9 mouse cellular contexts compared by ENCODE assay signal in genomic region chr10:23116786-23117410, GRCm38 (mm10).
A peak's percentile ranks its signal among the peaks of the same experiment; 100 is the strongest.
DNase-seq lines count a peak whose midpoint lies in the region; ATAC-seq and TF ChIP-seq lines count a peak whose summit lies in the region.
"Had no signal": no experiment of that assay in that cellular context is flagged by ENCODE, and none has a peak within 500 bp of the region (broad histone marks: within the 10 kb centered on the region; RNA-seq: fewer than 3 reads in every experiment).

No protein-coding gene starts in this region.

- H3K27ac ChIP-seq in CH12.LX (ENCODE audit: insufficient read depth, low read depth) = no peak overlapping the region
- no peak overlapping the region for H3K27ac ChIP-seq in embryonic facial prominence, embryonic 10.5 days (replicated peaks)
- H3K27ac ChIP-seq in liver, embryonic 15.5 days (replicated peaks) = no peak overlapping the region
- H3K27ac ChIP-seq: heart, embryonic 15.5 days had no signal

- in situ Hi-C loops in CH12.LX (cut with MboI; ENCODE audit: low pct_ligation_motif_present, low pct_unique_long_range_greater_than_20kb, low sequenced_read_pairs) = no loop called here

- no peak overlapping the region for H3K9ac ChIP-seq in CH12.LX (ENCODE audit: insufficient read depth, low read depth)
- H3K9ac ChIP-seq in liver, embryonic 15.5 days = no peak overlapping the region
- H3K9ac ChIP-seq: heart, embryonic 15.5 days had no signal

- peak; percentile 81 to 90 for TF ChIP-seq CTCF in CH12.LX (conservative IDR thresholded peaks at IDR 0.05 in 1 of 2, IDR thresholded peaks at IDR 0.05 in 1 of 2; ENCODE audit: low read depth in 2 of 2, low read length in 2 of 2)

- no peaks in the 10 kb centered on the region for H3K79me2 ChIP-seq in CH12.LX (replicated peaks; ENCODE audit: control insufficient read depth, extremely low read depth, insufficient read depth, poor library complexity, severe bottlenecking)

- no peak overlapping the region for H3K4me2 ChIP-seq in CH12.LX (ENCODE audit: insufficient read depth, low read depth, poor library complexity, severe bottlenecking)
- peak overlapping the region; percentile 54 for H3K4me2 ChIP-seq in liver, embryonic 15.5 days
- H3K4me2 ChIP-seq: heart, embryonic 15.5 days had no signal

- no peak overlapping the region for H3K4me3 ChIP-seq in CH12.LX (replicated peaks in 1 of 3; ENCODE audit: low read depth in 2 of 3, low read length in 2 of 3, poor library complexity in 1 of 3)
- no peak overlapping the region for H3K4me3 ChIP-seq in embryonic facial prominence, embryonic 10.5 days
- no peak overlapping the region; the same call in 1 of the 2 replicates for H3K4me3 ChIP-seq in liver, embryonic 15.5 days (replicated peaks)
- H3K4me3 ChIP-seq: heart, embryonic 15.5 days had no signal

- ATAC-seq in granulocyte monocyte progenitor cell, adult 5-6 weeks (replicated peaks; ENCODE audit: poor library complexity, severe bottlenecking) = peak; percentile 70
- peak; percentile 40; the same call in 1 of the 2 replicates for ATAC-seq in liver, embryonic 15.5 days (ENCODE audit: insufficient read depth)

- peak; percentile 90 for TF ChIP-seq RAD21 in CH12.LX (IDR thresholded peaks at IDR 0.05; ENCODE audit: low read depth, low read length)

- TF ChIP-seq POLR2A in CH12.LX (IDR thresholded peaks at IDR 0.05; ENCODE audit: low read depth, low read length) = no peak

- dilution Hi-C loops in CH12.LX (cut with MboI; ENCODE audit: extremely low pct_ligation_motif_present, extremely low pct_unique_long_range_greater_than_20kb, low sequenced_read_pairs) = no loop called here

- DNase-seq in CH12.LX (ENCODE audit: extremely low read depth) = peak; percentile 70
- peak; percentile 77 for DNase-seq in adrenal gland, postnatal 36 days
- DNase-seq in embryonic facial prominence, embryonic 10.5 days (ENCODE audit: low spot score) = peak; percentile 82
- DNase-seq in layer of hippocampus, adult 11-12 months (ENCODE audit: low spot score) = peak; percentile 83
- DNase-seq in ovary, postnatal 10 days (ENCODE audit: low spot score) = peak; percentile 42
- peak; percentile 13 to 23 for DNase-seq in thymus, postnatal 36 days

- H3K36me3 ChIP-seq in CH12.LX (replicated peaks in 1 of 2; ENCODE audit: control insufficient read depth in 1 of 2, insufficient read depth in 1 of 2, low read length in 1 of 2) = no peaks in the 10 kb centered on the region
- no peaks in the 10 kb centered on the region; the same call in 1 of the 2 replicates for H3K36me3 ChIP-seq in embryonic facial prominence, embryonic 10.5 days (replicated peaks)
- no peaks in the 10 kb centered on the region for H3K36me3 ChIP-seq in liver, embryonic 15.5 days (replicated peaks)
- H3K36me3 ChIP-seq: heart, embryonic 15.5 days had no signal

- no peaks in the 10 kb centered on the region for H3K4me1 ChIP-seq in CH12.LX (ENCODE audit: control insufficient read depth in 1 of 2, insufficient read depth in 2 of 2)
- peaks cover 13% of the 10 kb centered on the region for H3K4me1 ChIP-seq in embryonic facial prominence, embryonic 10.5 days
- H3K4me1 ChIP-seq in liver, embryonic 15.5 days (replicated peaks) = peaks cover 9% of the 10 kb centered on the region; the same call in 1 of the 2 replicates
- H3K4me1 ChIP-seq: heart, embryonic 15.5 days had no signal

- WGBS in embryonic facial prominence, embryonic 10.5 days = 29% methylated on average over 10 of the region's 10 CpGs
- whole genome bisulfite sequencing in liver, embryonic 15.5 days (ENCODE audit: insufficient replicate concordance) = 40% methylated on average over 10 of the region's 10 CpGs

- H3K9me3 ChIP-seq in CH12.LX (replicated peaks; ENCODE audit: low read length) = no peaks in the 10 kb centered on the region
- no peaks in the 10 kb centered on the region for H3K9me3 ChIP-seq in embryonic facial prominence, embryonic 10.5 days
- H3K9me3 ChIP-seq in liver, embryonic 15.5 days (replicated peaks) = no peaks in the 10 kb centered on the region
- H3K9me3 ChIP-seq: heart, embryonic 15.5 days had no signal

- H3K27me3 ChIP-seq in CH12.LX (replicated peaks) = no peaks in the 10 kb centered on the region
- no peaks in the 10 kb centered on the region for H3K27me3 ChIP-seq in embryonic facial prominence, embryonic 10.5 days (replicated peaks; ENCODE audit: low read depth, poor library complexity, severe bottlenecking)
- H3K27me3 ChIP-seq in liver, embryonic 15.5 days = no peaks in the 10 kb centered on the region
- H3K27me3 ChIP-seq: heart, embryonic 15.5 days had no signal

- no peak for TF ChIP-seq EP300 in CH12.LX (IDR thresholded peaks at IDR 0.05; ENCODE audit: low read length)

TF ChIP-seq in CH12.LX, 34 proteins besides CTCF, POLR2A, EP300 and RAD21:
- TF ChIP-seq ZC3H11A (IDR thresholded peaks at IDR 0.05; ENCODE audit: low read depth, low read length) (peak; percentile 75), HCFC1 (IDR thresholded peaks at IDR 0.05; ENCODE audit: low read depth, low read length) (no peak), TCF12 (IDR thresholded peaks at IDR 0.05; ENCODE audit: low read depth, low read length) (no peak), MAFK (IDR thresholded peaks at IDR 0.05; ENCODE audit: insufficient replicate concordance, low read length) (no peak), CHD2 (IDR thresholded peaks at IDR 0.05; ENCODE audit: low read length) (no peak), JUN (IDR thresholded peaks at IDR 0.05; ENCODE audit: insufficient read depth, low read depth, low read length) (no peak), MEF2A (IDR thresholded peaks at IDR 0.05; ENCODE audit: borderline replicate concordance, low read depth, low read length) (no peak), SMC3 (IDR thresholded peaks at IDR 0.05; ENCODE audit: low read depth, low read length) (peak; percentile 90), MXI1 (IDR thresholded peaks at IDR 0.05; ENCODE audit: low read depth, low read length) (no peak), JUND (conservative IDR thresholded peaks at IDR 0.05; ENCODE audit: low read depth, low read length) (no peak), NELFE (IDR thresholded peaks at IDR 0.05; ENCODE audit: low read depth, low read length) (peak; percentile 32; the same call in 1 of the 2 replicates), ZKSCAN1 (IDR thresholded peaks at IDR 0.05; ENCODE audit: borderline replicate concordance, low read depth, low read length) (no peak), ELF1 (IDR thresholded peaks at IDR 0.05; ENCODE audit: low read depth, low read length) (no peak), MAZ (IDR thresholded peaks at IDR 0.05; ENCODE audit: low read depth, low read length) (no peak), IRF4 (IDR thresholded peaks at IDR 0.05; ENCODE audit: low read depth, low read length) (0 out of 2 replicates have a peak, but pooled peaks have one; percentile 15), UBTF (IDR thresholded peaks at IDR 0.05; ENCODE audit: low read depth, low read length) (no peak), ETS1 (conservative IDR thresholded peaks at IDR 0.05; ENCODE audit: low read depth, low read length) (no peak), GABPA (IDR thresholded peaks at IDR 0.05; ENCODE audit: insufficient replicate concordance, low read depth, low read length) (no peak), NRF1 (IDR thresholded peaks at IDR 0.05; ENCODE audit: low read depth, low read length) (no peak)

Comparison
In these comparisons a context has a peak if more than half of its experiments do, and no peak if none do; other contexts are left out.
1. DNase-seq: peak in every context shown above with its lines; median percentile 83 in layer of hippocampus, adult 11-12 months; 82 in embryonic facial prominence, embryonic 10.5 days; 77 in adrenal gland, postnatal 36 days; 70 in CH12.LX; 42 in ovary, postnatal 10 days; 18 in thymus, postnatal 36 days.